Mouse (Mus musculus) liver, embryonic 14.5 days (tissue): Measurements from ENCODE around the gene Pramef20. TPM values are rescaled to one million over a fixed set of nuclear protein-coding genes. Genes with fewer than 3 reads are reported as not detected.

ENCODE experiments used
- ATAC-seq: fragments of 200-750 bp; cut with Nextera tagmentation; 2 replicates; pipeline ENCODE4 v1.8.0; 2017; ENCODE audit warnings: moderate number of reproducible peaks, mild to moderate bottlenecking, moderate library complexity; ENCODE audit not compliant: insufficient read depth
- DNase-seq, 3 experiments: peaks; one replicate each; pipeline ENCODE4 v3.0.0-alpha.2; 2012 to 2013; ENCODE audit warnings: low read depth in 3 of 3, low spot score in 3 of 3
- H3K27ac ChIP-seq: fragments of 300-500 bp; sonication (generic); 2 replicates; pipeline ENCODE4 v1.5.1; 2014; ENCODE audit warnings: moderate library complexity, mild to moderate bottlenecking, control low read depth, inconsistent platforms
- H3K27me3 ChIP-seq: fragments of 300-500 bp; sonication (generic); 2 replicates; pipeline ENCODE4 v1.6.1; 2014; ENCODE audit warnings: mild to moderate bottlenecking, low read length, moderate library complexity; ENCODE audit not compliant: control insufficient read depth, insufficient read depth
- H3K36me3 ChIP-seq: fragments of 300-500 bp; sonication (generic); replicated peaks from 2 replicates; pipeline ENCODE4 v1.6.1; 2014; ENCODE audit warnings: low read depth; ENCODE audit not compliant: control insufficient read depth, insufficient read depth
- H3K4me1 ChIP-seq, 2 experiments: fragments of 200-500 bp in 1 of 2; fragments of 300-500 bp in 1 of 2; sonication (generic) in 1 of 2; replicated peaks; 2 replicates each; pipeline ENCODE4 v1.6.1; 2012 to 2014; ENCODE audit warnings: antibody characterized with exemption in 1 of 2, inconsistent platforms in 1 of 2, low read length in 1 of 2; ENCODE audit not compliant: control insufficient read depth in 2 of 2, insufficient read depth in 2 of 2
- H3K4me2 ChIP-seq: fragments of 300-500 bp; sonication (generic); 2 replicates; pipeline ENCODE4 v1.6.1; 2014; ENCODE audit warnings: low read depth, mild to moderate bottlenecking, control low read depth, moderate library complexity
- H3K4me3 ChIP-seq, 2 experiments: fragments of 200-500 bp in 1 of 2; fragments of 300-500 bp in 1 of 2; sonication (generic) in 1 of 2; 2 replicates each; pipeline ENCODE4 v1.5.1; 2012 to 2014; ENCODE audit warnings: low read depth in 2 of 2, low read length in 2 of 2, mild to moderate bottlenecking in 2 of 2, control low read depth in 1 of 2, inconsistent platforms in 1 of 2, moderate library complexity in 1 of 2; ENCODE audit not compliant: insufficient read depth in 1 of 2
- H3K9ac ChIP-seq: fragments of 300-500 bp; sonication (generic); replicated peaks from 2 replicates; pipeline ENCODE4 v1.6.1; 2014; ENCODE audit warnings: mild to moderate bottlenecking, control low read depth, moderate library complexity
- H3K9me3 ChIP-seq: fragments of 300-500 bp; sonication (generic); 2 replicates; pipeline ENCODE4 v1.6.1; 2016; ENCODE audit warnings: low read length, mixed read lengths; ENCODE audit not compliant: control insufficient read depth
- CTCF ChIP-seq: IDR thresholded peaks from 2 replicates; pipeline ENCODE4 v1.5.1; 2016; ENCODE audit warnings: antibody characterized with exemption, low read depth, control low read depth
- EP300 ChIP-seq: IDR thresholded peaks from 2 replicates; pipeline ENCODE4 v1.6.1; 2016; ENCODE audit warnings: antibody characterized with exemption, low read depth
- WGBS: fragments of 180-500 bp; shearing (Covaris S2); extraction: QIAGEN DNeasy Blood & Tissue Kit; methylation state at CpG from one replicate; pipeline ENCODE4 v1.1.7; 2014; ENCODE audit not compliant: insufficient replicate concordance; 5-methylcytosine and 5-hydroxymethylcytosine counted together
- polyA plus RNA-seq, 2 experiments: library from polyadenylated mRNA; depleted of rRNA in 1 of 2; stranded (reverse) in 1 of 2; unstranded in 1 of 2; fragments of >200 nt; fragmentation: Nextera tagmentation in 1 of 2; extraction: Ambion mirVana in 1 of 2; gene quantifications; 2 replicates each; pipeline versions ENCODE4 v1.2.1 to v1.2.3; 2012 to 2014

Gene Pramef20
- not detected in 2 replicates for polyA plus RNA-seq (2012; rRNA removed)
- polyA plus RNA-seq (2014; fragmentation: Nextera tagmentation; extraction: Ambion mirVana), result not detected in 2 replicates

- Histone ChIP-seq H3K27ac (no peak within 1 kb of the TSS), H3K4me1 (no peaks in the 10 kb centered on the region), H3K9me3 (no peaks in the 10 kb centered on the region; the same call in 1 of the 2 replicates), H3K27me3 (no peaks in the 10 kb centered on the region), H3K4me3 (no peak within 1 kb of the TSS), H3K9ac (no peak within 1 kb of the TSS), H3K36me3 (no peaks in the 10 kb centered on the region), H3K4me2 (no peak within 1 kb of the TSS)
- ATAC-seq (no peak), DNase-seq (no peak)
- WGBS, result 29% methylated on average over 2 of the region's 2 CpGs
- TF ChIP-seq CTCF (no peak), EP300 (no peak)
Measured at GRCm38 (mm10) chr4:144377911-144378310, at the start of gene Pramef20. Gene Pramef20, minus strand, starts transcription at chr4:144377933.

- Histone ChIP-seq H3K4me3 (no peak overlapping the region), H3K4me1 (no peaks in the 10 kb centered on the region), H3K27ac (no peak overlapping the region), H3K4me2 (no peak overlapping the region), H3K9ac (no peak overlapping the region), H3K36me3 (no peaks in the 10 kb centered on the region), H3K27me3 (no peaks in the 10 kb centered on the region), H3K9me3 (no peaks in the 10 kb centered on the region)
- DNase-seq (no peak), ATAC-seq (no peak)
- WGBS, result 37% methylated on average over 5 of the region's 5 CpGs
- TF ChIP-seq EP300 (no peak), CTCF (no peak)
Measured at GRCm38 (mm10) chr4:144424590-144424989, 46.9 kb upstream of the Pramef20 start.

GRCm38 (mm10) chr4:144420644-144421043, 42.9 kb upstream of the Pramef20 start:
- Histone ChIP-seq H3K27ac (no peak overlapping the region), H3K9me3 (no peaks in the 10 kb centered on the region), H3K36me3 (no peaks in the 10 kb centered on the region), H3K4me1 (no peaks in the 10 kb centered on the region), H3K4me2 (no peak overlapping the region), H3K9ac (no peak overlapping the region), H3K4me3 (no peak overlapping the region), H3K27me3 (no peaks in the 10 kb centered on the region)
- DNase-seq (no peak), ATAC-seq (no peak)
- TF ChIP-seq CTCF, result peak; percentile 50
- TF ChIP-seq EP300, result no peak

- 56% methylated on average over 9 of the region's 9 CpGs for WGBS
- H3K4me2 ChIP-seq, result no peak within 1 kb of the TSS
- no peaks in the 10 kb centered on the region for H3K4me1 ChIP-seq
- DNase-seq, result no peak
- no peak for TF ChIP-seq CTCF
- TF ChIP-seq EP300, result no peak
- H3K36me3 ChIP-seq, result no peaks in the 10 kb centered on the region
- no peak within 1 kb of the TSS for H3K9ac ChIP-seq
- H3K27me3 ChIP-seq, result no peaks in the 10 kb centered on the region
- H3K4me3 ChIP-seq, result no peak within 1 kb of the TSS
- ATAC-seq, result no peak
- no peak within 1 kb of the TSS for H3K27ac ChIP-seq
- H3K9me3 ChIP-seq, result no peaks in the 10 kb centered on the region
Measured at GRCm38 (mm10) chr4:144408290-144408689, 30.6 kb upstream of the Pramef20 start, which contains the start of gene Pramef12. Gene Pramef12, minus strand, starts transcription at chr4:144408464.

- 48% methylated on average over 3 of the region's 3 CpGs for WGBS
- H3K9ac ChIP-seq, result no peak overlapping the region
- H3K36me3 ChIP-seq, result no peaks in the 10 kb centered on the region
- TF ChIP-seq EP300 (no peak), CTCF (no peak)
- no peak overlapping the region for H3K27ac ChIP-seq
- no peak for ATAC-seq
- no peak for DNase-seq
- H3K27me3 ChIP-seq, result no peaks in the 10 kb centered on the region
- no peaks in the 10 kb centered on the region for H3K9me3 ChIP-seq
- no peak overlapping the region for H3K4me2 ChIP-seq
- H3K4me3 ChIP-seq, result no peak overlapping the region
- no peaks in the 10 kb centered on the region for H3K4me1 ChIP-seq
Measured at GRCm38 (mm10) chr4:144406261-144406660, 28.5 kb upstream of the Pramef20 start.
